8 mouse cellular contexts compared by ENCODE assay signal in genomic region chr9:114763341-114763740, GRCm38 (mm10). TPM values are rescaled to one million over a fixed set of nuclear protein-coding genes. Genes with fewer than 3 reads are reported as not detected.
DNase-seq lines count a peak whose midpoint lies in the region; ATAC-seq and TF ChIP-seq lines count a peak whose summit lies in the region.

No protein-coding gene starts in this region.

- peak; percentile 66 for TF ChIP-seq CTCF in midbrain, postnatal 0 days (IDR thresholded peaks at IDR 0.05)

- H3K4me2 ChIP-seq in midbrain, embryonic 14.5 days (ENCODE audit: low read length): no peak overlapping the region
- H3K4me2 ChIP-seq in midbrain, embryonic 16.5 days (ENCODE audit: low read length): no peak overlapping the region
- no peak overlapping the region for H3K4me2 ChIP-seq in midbrain, postnatal 0 days (ENCODE audit: low read depth, low read length, poor library complexity, severe bottlenecking)

- no peak overlapping the region for H3K27ac ChIP-seq in midbrain, embryonic 14.5 days (replicated peaks; ENCODE audit: low read depth, low read length)
- no peak overlapping the region for H3K27ac ChIP-seq in midbrain, embryonic 16.5 days (ENCODE audit: low read length)
- H3K27ac ChIP-seq in midbrain, postnatal 0 days (ENCODE audit: low read depth, low read length): no peak overlapping the region

- no peak overlapping the region for H3K9ac ChIP-seq in midbrain, embryonic 14.5 days (replicated peaks; ENCODE audit: low read length)
- H3K9ac ChIP-seq in midbrain, embryonic 16.5 days (ENCODE audit: low read depth, low read length): no peak overlapping the region
- no peak overlapping the region for H3K9ac ChIP-seq in midbrain, postnatal 0 days (replicated peaks; ENCODE audit: low read length, poor library complexity, severe bottlenecking)

- H3K9me3 ChIP-seq in midbrain, embryonic 14.5 days (ENCODE audit: control insufficient read depth, low read length): no peaks in the 10 kb centered on the region
- no peaks in the 10 kb centered on the region for H3K9me3 ChIP-seq in midbrain, embryonic 16.5 days (replicated peaks; ENCODE audit: control insufficient read depth, low read length, poor library complexity, severe bottlenecking)
- no peaks in the 10 kb centered on the region for H3K9me3 ChIP-seq in midbrain, postnatal 0 days (ENCODE audit: low read length)

- H3K4me1 ChIP-seq in midbrain, embryonic 14.5 days (ENCODE audit: control insufficient read depth, insufficient read depth, low read length): no peaks in the 10 kb centered on the region
- peaks cover 3% of the 10 kb centered on the region; the same call in 1 of the 2 replicates for H3K4me1 ChIP-seq in midbrain, embryonic 16.5 days (ENCODE audit: control insufficient read depth, insufficient read depth, low read length)
- no peaks in the 10 kb centered on the region for H3K4me1 ChIP-seq in midbrain, postnatal 0 days (ENCODE audit: insufficient read depth, low read length)

- H3K4me3 ChIP-seq in midbrain, embryonic 14.5 days (replicated peaks; ENCODE audit: low read depth, low read length): no peak overlapping the region
- H3K4me3 ChIP-seq in midbrain, embryonic 16.5 days (ENCODE audit: low read depth, low read length): no peak overlapping the region
- H3K4me3 ChIP-seq in midbrain, postnatal 0 days (ENCODE audit: low read depth, low read length): no peak overlapping the region

- DNase-seq in gastrocnemius, postnatal 10 days: peak; percentile 46
- no peak for DNase-seq in gastrocnemius, postnatal 25 days
- peak; percentile 72 for DNase-seq in midbrain, embryonic 14.5 days
- peak; percentile 77 for DNase-seq in embryo, embryonic 11 days
- DNase-seq in midbrain, postnatal 0 days (ENCODE audit: low spot score): peak; percentile 62
- no peak for DNase-seq in c-Kit-positive CD71-positive TER-119-positive erythroid progenitor cells, embryonic 14.5 days (ENCODE audit: low spot score)

- 67% methylated on average over 13 of the region's 13 CpGs for WGBS in midbrain, embryonic 14.5 days
- WGBS in midbrain, embryonic 16.5 days: 68% methylated on average over 13 of the region's 13 CpGs
- 62% methylated on average over 13 of the region's 13 CpGs for WGBS in midbrain, postnatal 0 days

- H3K36me3 ChIP-seq in midbrain, embryonic 14.5 days (ENCODE audit: control insufficient read depth, insufficient read depth, low read length): 0 out of 2 replicates have a peak, but pooled peaks cover 3% of the 10 kb centered on the region
- H3K36me3 ChIP-seq in midbrain, embryonic 16.5 days (ENCODE audit: control insufficient read depth, insufficient read depth, low read length): no peaks in the 10 kb centered on the region
- no peaks in the 10 kb centered on the region for H3K36me3 ChIP-seq in midbrain, postnatal 0 days (ENCODE audit: insufficient read depth, low read length)

- no peak for ATAC-seq in midbrain, embryonic 14.5 days (ENCODE audit: low FRiP score, low TSS enrichment)
- ATAC-seq in midbrain, embryonic 16.5 days: no peak
- no peak for ATAC-seq in midbrain, postnatal 0 days (ENCODE audit: low FRiP score)
- ATAC-seq in erythroid progenitor cell, adult 5-6 weeks (replicated peaks; ENCODE audit: low FRiP score, poor library complexity, severe bottlenecking): no peak

- H3K27me3 ChIP-seq in midbrain, embryonic 14.5 days (ENCODE audit: control insufficient read depth, insufficient read depth, low read length): no peaks in the 10 kb centered on the region
- no peaks in the 10 kb centered on the region for H3K27me3 ChIP-seq in midbrain, embryonic 16.5 days (ENCODE audit: control insufficient read depth, insufficient read depth, low read depth, low read length)
- no peaks in the 10 kb centered on the region for H3K27me3 ChIP-seq in midbrain, postnatal 0 days (ENCODE audit: insufficient read depth, low read length)

RNA-seq across cellular contexts. Expression of gene Cmtm7, which starts 18.3 kb away (rescaled TPM):
- 10 to 100 TPM; 14.1 to 16.7 TPM for total RNA-seq in gastrocnemius, postnatal 10 days (2021)
- total RNA-seq in gastrocnemius, postnatal 25 days (2021): 1 to 10 TPM; 4.2 to 5.8 TPM
- polyA plus RNA-seq in midbrain, embryonic 14.5 days (2014; fragmentation: Nextera tagmentation; extraction: Ambion mirVana): 4.9 and 14.4 TPM in 2 replicates
- polyA plus RNA-seq in midbrain, embryonic 16.5 days (2015; fragmentation: Nextera tagmentation; extraction: Ambion mirVana): 7.2 and 10.4 TPM in 2 replicates
- total RNA-seq in midbrain, postnatal 0 days (2014; rRNA removed): 13.7 and 15.6 TPM in 2 replicates
- 8.0 and 9.1 TPM in 2 replicates for polyA plus RNA-seq in midbrain, postnatal 0 days (2015; fragmentation: Nextera tagmentation; extraction: Ambion mirVana)
- total RNA-seq in erythroid progenitor cell, adult 5-6 weeks (2015; ENCODE audit: low replicate concordance): 64.1 and 71.7 TPM in 2 replicates
- 46.0 and 46.4 TPM in 2 replicates for total RNA-seq in erythroid progenitor cell, adult 5-6 weeks (2017; ENCODE audit: low replicate concordance)

RNA-seq across cellular contexts. Expression of gene Cmtm6, which starts 32.4 kb away (rescaled TPM):
- 10 to 100 TPM; 15.9 to 18.8 TPM for total RNA-seq in gastrocnemius, postnatal 10 days (2021)
- total RNA-seq in gastrocnemius, postnatal 25 days (2021): 1 to 10 TPM; 7.9 to 8.1 TPM
- 13.8 and 19.2 TPM in 2 replicates for polyA plus RNA-seq in midbrain, embryonic 14.5 days (2014; fragmentation: Nextera tagmentation; extraction: Ambion mirVana)
- polyA plus RNA-seq in midbrain, embryonic 16.5 days (2015; fragmentation: Nextera tagmentation; extraction: Ambion mirVana): 18.7 TPM in 2 replicates
- total RNA-seq in midbrain, postnatal 0 days (2014; rRNA removed): 19.3 and 20.0 TPM in 2 replicates
- polyA plus RNA-seq in midbrain, postnatal 0 days (2015; fragmentation: Nextera tagmentation; extraction: Ambion mirVana): 19.2 and 21.5 TPM in 2 replicates
- 8.8 and 9.7 TPM in 2 replicates for total RNA-seq in erythroid progenitor cell, adult 5-6 weeks (2015; ENCODE audit: low replicate concordance)
- 10.4 and 20.0 TPM in 2 replicates for total RNA-seq in erythroid progenitor cell, adult 5-6 weeks (2017; ENCODE audit: low replicate concordance)

Comparison
In these comparisons a context has a peak if more than half of its experiments do, and no peak if none do; other contexts are left out.
1. DNase-seq: peak in gastrocnemius, postnatal 10 days (single experiment), midbrain, embryonic 14.5 days (single experiment), embryo, embryonic 11 days (single experiment) and midbrain, postnatal 0 days (single experiment); none in gastrocnemius, postnatal 25 days (single experiment) and c-Kit-positive CD71-positive TER-119-positive erythroid progenitor cells, embryonic 14.5 days (single experiment).